Mouse (Mus musculus) skeletal muscle tissue, adult 2 months (tissue): Measurements from ENCODE around the gene Chd3.
A peak's percentile ranks its signal among the peaks of the same experiment; 100 is the strongest.

ENCODE experiments used
- DNase-seq: peaks from one replicate; pipeline ENCODE4 v3.0.0-alpha.2; 2012; ENCODE audit warnings: low read depth, low spot score

Chd3 gene

DNA sequence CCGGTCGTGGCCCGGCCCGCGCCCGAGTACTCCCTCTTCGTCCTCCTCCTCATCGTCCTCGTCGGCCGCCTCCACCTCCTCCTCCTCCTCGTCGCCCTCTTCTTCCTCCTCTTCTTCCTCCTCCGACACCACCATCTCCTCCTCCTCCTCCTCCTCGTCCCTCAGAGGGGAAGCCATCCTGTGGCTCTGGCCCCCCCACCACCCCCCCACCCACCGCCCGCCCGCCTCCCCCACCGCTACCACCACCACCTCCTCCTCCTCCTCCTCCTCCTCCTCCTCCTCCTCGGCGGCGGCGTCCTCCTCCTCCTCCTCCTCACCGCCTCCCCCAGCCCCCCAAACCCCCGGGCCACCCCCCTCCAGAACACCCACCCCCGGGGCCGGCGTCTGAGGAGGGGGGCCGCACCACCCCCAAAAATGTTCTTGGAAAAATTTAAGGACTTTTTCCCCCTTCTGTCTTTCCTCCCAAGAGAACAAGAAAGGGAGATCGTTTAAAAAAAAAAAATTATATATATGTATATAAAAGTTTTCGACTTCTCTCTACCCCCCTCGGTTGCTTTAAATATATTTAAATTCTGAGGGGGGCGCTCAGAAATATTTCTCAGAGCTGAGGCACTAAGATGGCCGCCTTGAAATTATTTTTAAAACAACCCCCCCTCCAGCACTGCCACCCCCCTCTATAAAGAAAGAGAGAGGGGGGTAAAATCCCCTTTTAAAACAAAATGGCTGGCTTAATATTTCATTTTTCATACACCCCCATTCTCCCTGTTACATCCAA lies at the start of gene Chd3:
Chd3 (minus strand) TSS at position 192 of the 775 bp plus-strand sequence.
- no peak for DNase-seq

DNA sequence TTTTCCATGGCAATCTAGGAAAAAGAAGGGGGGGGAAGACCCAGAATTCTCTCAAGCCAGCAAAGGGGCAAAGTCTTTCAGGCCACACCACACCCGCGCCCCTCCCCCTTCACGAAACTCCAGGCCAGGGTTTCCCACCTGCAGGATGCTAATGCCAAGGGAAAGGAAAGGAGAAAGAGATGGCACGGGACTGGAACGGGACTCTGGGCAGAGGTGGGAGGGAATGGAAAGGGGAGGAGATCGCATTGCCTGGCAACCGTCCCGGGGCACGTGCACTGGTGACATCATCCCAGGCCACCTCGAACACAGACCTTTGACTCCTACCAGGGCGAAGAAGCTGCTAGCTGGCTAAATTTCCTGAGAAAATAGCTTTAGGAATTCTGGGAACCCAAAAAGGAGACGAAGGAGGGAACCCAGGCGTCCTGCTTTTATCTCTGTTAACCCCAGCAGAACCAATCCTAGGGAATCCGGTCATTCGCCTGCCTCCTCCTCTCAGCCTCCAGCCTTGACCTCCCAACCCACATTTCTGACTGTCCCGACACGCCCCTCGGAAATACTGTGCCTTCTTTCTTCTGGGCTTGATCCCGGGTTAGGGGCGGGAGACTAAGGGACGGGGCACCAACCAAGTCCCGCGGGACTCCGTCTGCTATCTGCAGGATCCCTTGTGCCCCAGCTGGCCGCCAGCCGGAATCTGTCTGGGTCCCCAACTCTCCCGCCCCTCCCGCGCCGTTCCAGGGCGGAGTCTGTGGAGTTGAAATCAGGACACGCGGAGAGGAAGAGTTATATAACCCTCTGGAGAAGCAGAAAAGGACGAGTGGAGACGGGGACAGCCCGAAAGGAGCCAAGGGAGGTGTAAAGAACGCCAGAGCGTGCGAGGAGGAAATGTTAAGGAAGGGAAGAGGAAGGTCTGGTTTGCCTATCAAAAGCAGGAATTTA lies 48.5 kb upstream of the Chd3 start:
- DNase-seq: peak; percentile 97

DNA sequence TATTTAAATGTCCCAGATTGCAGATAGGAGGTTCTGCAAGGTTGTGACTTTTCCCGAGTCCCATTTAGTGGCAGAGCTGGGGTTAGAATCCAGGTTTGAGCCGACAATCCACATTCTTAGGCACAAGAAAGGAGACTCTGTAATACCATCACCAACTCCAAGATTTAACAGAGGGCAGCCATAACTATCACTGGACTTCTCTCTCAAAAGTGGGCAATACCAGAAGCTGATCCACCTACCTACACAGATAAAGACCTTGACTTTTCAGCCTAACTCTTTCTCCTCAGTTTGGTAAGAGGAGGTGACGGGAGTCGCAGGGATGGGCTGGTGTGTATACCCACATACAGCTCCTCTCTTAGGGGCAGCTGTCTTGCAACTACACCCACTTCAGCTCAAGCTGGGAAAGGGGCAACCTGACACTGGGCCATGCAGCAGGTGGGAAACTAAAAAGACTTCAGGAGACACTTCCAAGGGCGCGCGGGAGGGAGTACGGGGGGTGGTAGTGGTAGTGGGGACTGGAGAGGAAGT lies 47.8 kb upstream of the Chd3 start:
- DNase-seq: no peak

DNA sequence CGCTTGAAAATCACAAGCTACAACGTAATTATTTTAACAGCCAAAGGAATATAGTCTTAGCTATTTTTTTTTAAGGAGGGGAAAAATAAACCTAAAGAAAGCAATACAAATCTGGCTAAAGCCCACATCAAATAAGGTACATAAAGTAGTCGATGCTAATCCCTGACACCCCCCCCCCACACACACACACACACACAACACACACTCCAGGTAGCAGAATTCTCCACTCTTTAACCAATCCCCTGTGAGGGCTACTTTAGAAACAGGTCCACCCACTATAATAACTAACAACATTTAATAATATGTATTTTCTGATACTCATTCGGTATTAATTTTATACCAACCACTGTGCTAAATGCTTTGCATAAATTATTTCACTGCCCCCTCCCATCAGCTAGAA lies 47.3 kb upstream of the Chd3 start:
- DNase-seq: no peak

DNA sequence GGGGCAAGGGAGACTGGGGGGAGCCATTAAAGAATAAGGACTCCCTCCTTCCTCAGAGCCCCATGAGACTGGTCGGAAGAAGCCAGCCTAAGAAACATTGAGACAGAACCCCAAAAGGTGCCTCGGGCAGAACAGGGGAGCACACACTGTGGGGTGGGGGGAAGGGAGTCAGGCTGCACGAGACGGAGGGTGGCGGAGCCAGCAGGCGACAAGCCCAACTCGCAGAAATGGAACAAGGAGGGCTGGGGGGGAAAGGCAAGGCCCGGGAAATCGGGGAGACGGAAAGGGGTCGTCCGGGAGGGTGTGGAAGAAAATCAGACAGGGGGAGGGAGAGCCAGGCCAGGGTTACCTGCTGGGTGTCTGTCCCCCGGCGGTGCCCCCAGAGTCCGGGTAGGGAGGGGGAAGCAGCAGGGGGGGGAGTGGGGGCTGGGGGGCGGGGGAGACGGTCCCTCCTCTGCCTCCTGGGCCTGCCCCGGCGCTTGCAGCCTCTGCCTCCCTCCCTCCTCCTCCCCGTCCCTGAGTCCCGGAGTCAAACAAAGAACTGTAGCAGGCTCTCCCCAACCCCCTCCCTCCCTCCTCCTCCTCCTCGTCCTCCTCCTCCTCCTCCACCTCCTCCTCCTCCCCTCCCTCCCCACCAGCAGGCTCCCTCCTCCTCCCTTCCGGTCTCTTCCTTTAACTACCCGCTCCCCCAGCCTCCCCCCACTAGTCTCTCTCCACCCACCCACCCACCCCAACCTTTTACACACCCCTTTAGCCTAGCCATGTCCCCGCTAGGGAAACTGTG lies 46.7 kb upstream of the Chd3 start:
- no peak for DNase-seq

DNA sequence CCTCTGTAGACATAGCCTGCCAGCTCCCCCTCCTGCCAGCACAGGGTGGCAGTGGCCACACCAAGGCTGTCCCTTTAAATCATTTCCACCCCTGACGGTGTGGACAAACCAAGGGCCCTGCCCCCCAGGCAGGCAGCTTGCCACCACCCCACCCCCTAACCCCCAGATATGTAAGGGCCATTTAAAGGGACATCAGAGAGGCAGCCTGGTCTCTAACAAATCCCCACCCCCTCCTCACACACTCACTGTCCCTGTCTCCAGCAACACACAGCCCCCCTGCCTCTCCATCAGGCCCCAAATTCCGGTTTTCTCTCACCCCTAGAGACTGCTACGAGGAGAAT lies 46.1 kb upstream of the Chd3 start:
- peak; percentile 93 for DNase-seq

DNA sequence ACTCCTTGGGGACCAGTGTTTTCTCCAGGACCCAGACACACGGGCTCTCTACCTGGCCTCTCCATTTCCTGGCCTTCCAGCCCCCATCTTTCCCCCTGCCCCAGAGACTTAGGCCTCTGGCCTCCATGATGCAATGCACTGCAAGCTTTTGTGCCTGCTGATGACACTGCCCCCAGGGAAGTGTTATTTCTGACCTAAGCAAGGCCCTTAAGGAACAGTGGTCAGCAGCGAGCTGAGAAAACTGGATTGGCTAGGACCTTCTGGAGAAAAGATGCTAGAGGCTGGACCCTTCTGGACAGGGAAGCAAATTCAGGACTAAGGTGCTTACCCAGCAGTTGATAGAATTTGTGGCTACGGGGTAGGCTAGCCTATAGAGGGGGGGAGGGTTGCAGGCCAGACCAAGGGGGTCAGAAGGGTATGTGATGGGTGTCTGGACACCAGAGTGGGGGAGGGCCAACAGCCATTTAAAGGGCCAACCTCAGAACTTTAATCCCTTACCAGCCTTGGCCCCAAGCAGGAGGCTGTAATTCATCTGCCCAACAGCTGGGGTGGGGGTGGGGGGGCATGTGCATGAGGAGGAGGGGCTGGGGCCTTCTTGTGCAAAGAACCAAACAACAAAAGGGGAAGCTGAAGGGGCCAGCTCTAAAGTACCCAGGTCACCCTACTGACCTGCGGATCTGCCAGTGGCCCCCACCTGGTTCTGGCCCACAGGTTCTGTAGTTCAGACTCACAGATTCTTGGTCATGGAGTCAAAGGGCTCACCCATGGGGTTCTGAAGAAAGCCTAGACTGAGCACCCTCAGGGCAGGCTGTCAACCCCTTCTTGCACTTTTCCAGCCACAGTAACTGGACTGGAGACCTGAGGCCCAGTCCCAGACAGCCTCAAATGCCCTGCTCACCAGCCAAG lies 45.5 kb upstream of the Chd3 start:
- DNase-seq: no peak

DNA sequence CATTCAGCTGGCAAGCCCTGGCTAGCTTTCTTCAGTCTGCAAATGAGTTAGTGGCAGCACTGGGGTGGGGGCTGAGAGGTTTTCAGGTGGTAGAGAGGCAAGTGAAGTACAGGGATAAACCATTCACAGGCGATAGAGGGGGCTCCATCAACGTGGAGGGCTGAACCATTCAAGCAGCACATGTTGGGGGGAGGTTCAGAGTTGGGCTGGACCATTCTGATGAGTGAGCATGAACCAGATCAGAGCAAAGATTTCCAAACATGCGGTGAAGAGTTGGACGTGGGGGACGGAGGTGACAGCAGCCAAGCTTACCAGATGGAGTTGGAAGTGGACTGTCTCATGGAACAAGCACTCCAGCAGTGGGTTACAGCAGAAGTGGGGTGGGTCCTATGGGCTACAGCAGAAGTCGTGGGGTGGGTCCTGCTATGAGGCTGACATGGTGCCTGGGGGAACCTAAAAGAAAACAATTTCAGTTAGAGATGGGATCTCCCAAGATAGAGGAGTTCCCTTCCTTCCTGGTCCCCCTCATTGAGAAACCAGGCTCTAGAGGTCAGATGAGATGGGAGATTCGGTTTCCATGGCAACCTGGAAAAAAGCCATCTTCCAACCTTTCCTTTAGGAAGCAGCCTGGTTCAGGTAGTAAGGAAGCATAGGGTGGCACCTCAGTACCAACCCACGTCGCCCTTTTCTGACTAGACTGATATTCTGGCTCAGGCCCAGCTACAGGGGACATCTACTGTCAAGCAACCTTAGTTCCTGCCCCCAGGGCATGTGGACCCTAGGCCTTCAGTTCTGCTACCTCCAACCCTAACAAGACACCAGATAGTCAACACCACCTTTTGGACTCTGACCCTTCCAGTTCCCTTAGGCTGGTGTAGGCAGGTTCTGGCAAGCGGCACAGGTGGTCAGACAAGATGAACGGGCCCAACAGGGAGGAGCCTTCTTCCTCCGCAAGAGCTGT lies 44.3 kb upstream of the Chd3 start, which contains the start of gene Kdm6b:
Kdm6b (minus strand) TSS at position 455 of the 961 bp plus-strand sequence.
- no peak for DNase-seq

DNA sequence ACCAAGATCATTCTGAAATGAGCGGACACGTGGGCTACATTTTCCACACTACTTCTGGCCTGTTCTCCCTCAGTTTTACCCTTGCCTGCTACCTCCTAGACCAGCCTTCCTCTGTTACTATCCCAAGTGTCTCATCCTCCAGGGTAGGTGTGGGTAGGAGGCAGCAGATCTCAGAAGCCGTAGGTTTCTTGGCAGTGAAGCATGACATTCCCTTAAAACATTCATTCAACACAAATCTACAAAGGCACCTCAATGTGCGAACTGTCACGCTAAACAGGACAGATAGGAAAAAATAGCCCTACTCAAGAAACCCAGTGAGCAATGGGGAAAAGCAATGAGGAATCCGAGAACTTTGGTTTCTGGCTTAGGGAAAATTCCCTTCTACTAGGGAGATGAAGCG lies 43.3 kb upstream of the Chd3 start:
- DNase-seq: no peak

DNA sequence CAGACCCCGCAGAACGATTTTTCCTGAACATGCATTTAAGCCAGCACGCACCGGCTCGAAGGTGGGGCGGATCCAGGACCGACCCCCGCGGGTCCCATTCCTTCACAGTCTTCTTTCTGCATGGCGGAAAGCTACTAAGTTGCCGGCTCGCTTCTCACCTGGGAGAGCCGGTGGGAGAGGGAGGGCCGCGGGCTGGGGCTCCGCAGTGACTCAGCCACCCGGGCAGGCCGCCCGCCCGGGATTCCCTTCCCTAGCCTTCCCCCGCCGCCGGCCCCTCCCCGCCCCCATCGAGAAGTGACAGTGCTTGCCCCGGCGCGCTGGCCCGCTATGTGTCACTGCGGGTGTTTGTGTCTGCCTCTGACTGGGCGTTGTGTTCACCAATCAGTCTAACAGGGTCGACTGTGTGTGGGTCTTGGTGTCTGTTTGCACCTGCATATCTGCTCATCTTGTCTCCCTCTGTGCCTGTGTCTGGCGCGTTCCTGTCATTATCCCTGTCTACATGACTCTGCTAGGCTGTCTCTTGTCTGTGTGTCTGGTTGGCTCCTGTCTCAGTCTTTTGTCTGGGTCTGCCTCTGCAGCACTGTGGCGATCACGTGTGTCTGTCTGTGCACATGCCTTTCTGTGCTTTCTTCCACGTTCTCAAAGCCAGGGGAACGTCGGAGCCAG lies 42.5 kb upstream of the Chd3 start:
- DNase-seq: no peak

DNA sequence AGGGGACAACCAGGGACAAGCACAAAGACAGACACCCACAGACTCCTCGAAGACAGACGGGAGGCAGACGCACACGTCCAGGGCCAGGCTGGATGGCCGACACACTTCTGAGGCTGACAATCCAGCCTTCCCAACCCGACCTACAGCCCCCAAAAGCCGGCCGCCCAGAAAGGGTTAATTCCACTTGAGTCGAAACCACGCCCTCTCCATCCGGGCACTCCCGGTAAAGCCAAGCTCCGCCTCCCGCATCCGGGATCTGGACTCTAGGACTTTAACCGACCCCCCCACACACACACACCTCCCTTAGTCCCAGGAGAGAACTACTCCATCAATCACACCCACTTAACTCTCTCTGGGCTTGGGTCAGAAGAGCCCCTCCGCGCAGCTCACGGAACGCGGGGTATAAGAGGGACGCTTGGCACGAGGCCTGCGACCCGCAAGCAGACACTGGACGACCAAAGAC lies 41.9 kb upstream of the Chd3 start:
- peak; percentile 94 for DNase-seq

DNA sequence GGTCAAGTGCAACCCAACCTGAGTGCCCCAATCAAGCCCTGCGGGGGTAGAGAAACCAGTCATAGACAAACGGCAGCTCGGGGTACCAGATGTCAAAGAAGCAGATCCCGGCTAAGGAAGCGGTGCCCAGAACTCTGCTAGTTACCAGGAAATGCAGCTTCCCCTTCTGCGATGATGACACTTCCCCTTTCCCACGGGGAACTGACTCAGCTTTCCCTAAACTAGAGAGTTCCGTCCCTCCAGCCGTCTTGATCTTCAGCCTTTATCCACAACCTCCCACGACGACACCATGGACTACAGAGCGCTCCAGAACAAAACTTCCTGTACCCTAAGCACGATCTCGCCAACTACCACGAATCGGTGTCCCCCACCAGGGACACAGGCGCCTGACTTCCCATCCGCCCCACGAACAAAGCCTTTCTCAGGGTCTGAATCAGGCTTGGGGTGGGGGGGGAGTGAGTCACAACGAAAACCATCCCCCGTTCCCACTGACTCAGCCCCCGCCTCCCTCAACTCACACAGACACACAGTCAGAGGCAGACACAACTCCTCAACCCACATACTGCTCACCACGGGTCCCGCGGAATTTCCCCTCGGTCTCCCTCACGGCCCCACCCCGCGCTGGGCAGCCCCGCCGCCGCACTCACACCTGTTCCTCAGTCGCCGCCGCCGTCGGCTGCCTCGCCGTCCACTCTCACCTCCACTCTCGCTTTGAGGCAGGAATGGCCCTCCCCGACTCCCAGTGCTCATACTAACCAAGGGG lies 41.3 kb upstream of the Chd3 start:
- DNase-seq: no peak

DNA sequence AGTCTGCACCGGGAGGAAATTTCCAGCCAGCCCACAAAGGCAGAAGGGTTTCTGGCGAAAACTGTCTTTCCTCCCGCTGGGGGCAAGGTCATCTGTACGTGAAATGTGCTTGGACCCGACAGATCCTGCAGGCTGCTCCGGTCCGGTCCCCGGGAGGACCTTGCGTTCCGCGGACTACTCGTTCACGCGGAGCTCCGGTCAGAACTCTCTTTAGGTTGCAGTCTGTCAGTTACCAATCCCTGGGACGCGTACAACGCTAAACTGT lies 40.8 kb upstream of the Chd3 start:
- no peak for DNase-seq

DNA sequence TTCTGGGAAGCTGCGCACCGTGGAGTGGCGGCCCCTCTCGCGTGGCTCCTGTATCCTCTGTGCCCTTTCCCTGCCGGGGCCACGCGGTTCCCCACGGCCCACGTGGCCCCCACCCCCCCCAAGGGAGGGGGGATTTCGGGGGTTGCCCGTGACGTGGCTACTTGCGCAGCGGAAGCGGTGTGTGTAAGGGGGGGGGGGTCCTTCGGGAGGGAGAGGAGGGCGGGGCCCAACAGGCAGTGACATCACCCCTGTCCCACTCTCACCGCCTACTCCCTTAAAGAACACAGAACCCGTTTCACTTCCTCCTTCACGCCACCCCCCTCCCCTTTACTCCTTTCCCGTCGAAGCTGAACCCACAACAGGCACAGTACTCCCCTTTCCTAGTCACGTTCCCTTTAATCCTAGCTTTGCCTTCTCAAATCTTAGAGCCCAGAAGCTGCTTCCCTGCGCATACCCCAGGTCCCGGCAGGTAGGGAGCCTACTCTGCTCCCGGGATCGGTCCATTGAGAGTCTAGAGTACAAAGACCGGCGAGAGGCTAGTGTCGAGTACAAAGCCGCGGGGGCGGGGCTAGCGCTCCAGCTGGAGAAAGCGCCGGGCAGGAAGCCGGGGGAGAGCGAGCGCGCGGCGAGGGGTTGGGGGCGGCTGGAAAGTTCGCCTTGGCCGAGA lies 40.3 kb upstream of the Chd3 start:
- DNase-seq: no peak

DNA sequence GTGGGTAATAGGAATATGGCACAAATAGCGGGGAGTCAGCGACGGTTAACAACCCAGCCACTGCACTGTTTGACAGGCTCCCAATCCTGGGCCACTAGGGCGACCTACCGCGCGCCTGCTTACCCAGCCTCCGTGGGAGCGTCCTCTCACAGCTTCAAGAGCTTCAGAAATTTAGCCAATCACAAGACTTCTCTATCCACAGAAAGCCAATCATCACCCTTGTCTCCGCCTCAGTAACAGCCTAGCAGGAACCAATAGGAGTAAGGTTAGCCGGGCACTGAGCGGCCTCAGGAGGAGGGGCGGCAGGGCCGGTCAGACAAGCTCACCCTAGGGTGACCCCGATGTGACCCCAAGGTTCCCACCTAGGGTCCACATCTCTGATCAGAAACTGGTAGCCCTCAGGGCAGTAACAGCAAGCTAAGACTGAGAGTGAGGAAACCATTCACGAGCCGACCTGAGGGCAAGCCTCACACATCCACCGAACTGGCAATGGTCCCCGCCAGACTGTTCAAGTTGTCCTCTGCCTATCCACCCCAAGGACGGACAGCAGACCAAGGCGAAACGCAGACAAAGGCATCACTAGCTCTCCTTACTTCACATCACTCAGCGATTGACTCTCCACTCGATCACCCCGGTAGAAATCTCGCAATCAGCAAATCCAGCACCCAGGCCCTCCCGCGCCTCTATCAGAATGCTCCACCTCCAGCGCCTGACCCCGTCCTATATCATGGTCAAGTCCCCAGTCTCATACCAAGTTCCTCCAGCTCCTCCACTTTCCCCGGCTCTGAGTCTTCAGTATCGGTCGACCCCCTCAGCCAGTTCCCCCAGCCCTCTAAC lies 39.6 kb upstream of the Chd3 start:
- peak; percentile 95 for DNase-seq

DNA sequence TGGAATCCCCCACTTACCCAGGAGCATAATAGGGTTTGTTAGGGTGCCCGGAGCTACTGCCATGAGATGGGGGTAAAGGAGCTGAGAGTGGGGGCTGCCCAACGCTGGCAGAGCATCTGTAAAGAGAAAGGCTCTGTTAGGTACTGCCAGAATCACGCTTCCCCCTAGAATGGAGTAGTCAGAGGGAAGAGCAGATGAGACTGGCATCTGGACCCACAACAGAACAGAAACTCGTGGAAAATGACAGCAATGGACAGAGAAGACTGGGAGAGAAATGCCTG lies 38.5 kb upstream of the Chd3 start:
- no peak for DNase-seq
